Mouse (Mus musculus): Measurements from ENCODE around the gene Rdh16f2. TPM values are rescaled to one million over a fixed set of nuclear protein-coding genes. Genes with fewer than 3 reads are reported as not detected.
A peak's percentile ranks its signal among the peaks of the same experiment; 100 is the strongest.

Gene Rdh16f2
- polyA plus RNA-seq, 1 experiment from 2014 or later = not detected

DNA sequence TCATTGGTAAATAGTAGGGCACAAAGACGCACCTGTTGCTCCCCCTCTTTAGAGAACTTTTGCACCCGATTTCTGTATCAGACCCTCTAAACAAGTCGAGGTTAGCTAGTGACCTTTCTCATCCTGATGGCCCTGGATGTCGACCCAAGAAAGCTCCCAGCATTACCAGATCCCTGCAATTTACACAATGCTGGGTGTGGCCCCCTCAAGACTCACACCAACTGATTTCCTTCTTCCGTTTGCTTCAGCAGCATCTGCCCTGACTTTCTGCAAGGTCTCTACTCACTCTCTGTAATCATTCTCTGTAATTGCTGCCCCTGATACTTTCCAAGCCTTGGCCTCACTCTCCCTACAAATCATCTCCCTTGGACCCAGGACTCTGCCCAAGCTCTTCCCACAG, 30.4 kb downstream of the Rdh16f2 start:
- H3K4me2 ChIP-seq (replicated peaks; ENCODE audit: low read depth, low read length) = no peak overlapping the region
- ATAC-seq (ENCODE audit: insufficient number of reproducible peaks, insufficient read depth, low FRiP score, low read depth) = no peak
- H3K27ac ChIP-seq (ENCODE audit: low read length) = no peak overlapping the region
- no peaks in the 10 kb centered on the region for H3K36me3 ChIP-seq (ENCODE audit: control insufficient read depth, insufficient read depth, low read length)
- H3K4me1 ChIP-seq (ENCODE audit: control insufficient read depth, insufficient read depth, low read length) = peaks cover 4% of the 10 kb centered on the region; the same call in 1 of the 2 replicates
- no peaks in the 10 kb centered on the region for H3K9me3 ChIP-seq (ENCODE audit: control insufficient read depth, low read depth, low read length)
- H3K4me3 ChIP-seq (ENCODE audit: low read depth, low read length) = no peak overlapping the region
- 50% methylated on average over 5 of the region's 5 CpGs for WGBS
- no peaks in the 10 kb centered on the region for H3K27me3 ChIP-seq (ENCODE audit: control insufficient read depth, insufficient read depth, low read length)
- no peak overlapping the region for H3K9ac ChIP-seq (replicated peaks; ENCODE audit: low read depth, low read length)

DNA sequence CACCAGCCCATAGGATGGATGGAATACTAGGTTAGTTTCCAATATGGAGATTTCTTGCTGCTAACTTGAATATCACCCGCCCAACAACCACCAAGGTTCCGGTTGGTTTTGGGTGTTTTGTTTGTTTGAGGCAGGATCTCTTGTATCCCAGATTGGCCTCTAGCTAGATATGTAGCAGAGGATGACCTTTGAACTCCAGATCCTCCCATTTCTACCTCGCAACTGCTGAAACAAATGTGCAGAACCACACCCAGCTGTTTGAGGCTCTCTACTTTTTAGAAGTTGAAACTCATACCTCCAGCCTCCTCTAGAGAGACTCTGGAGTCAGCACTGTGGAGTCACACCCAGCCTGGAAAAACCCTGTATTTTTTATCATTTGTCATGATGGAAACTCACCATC, 31.2 kb downstream of the Rdh16f2 start:
- Histone ChIP-seq H3K36me3 (ENCODE audit: control insufficient read depth, insufficient read depth, low read length) (no peaks in the 10 kb centered on the region), H3K27ac (ENCODE audit: low read length) (no peak overlapping the region), H3K4me1 (ENCODE audit: control insufficient read depth, insufficient read depth, low read length) (peaks cover 4% of the 10 kb centered on the region; the same call in 1 of the 2 replicates), H3K9me3 (ENCODE audit: control insufficient read depth, low read depth, low read length) (no peaks in the 10 kb centered on the region), H3K27me3 (ENCODE audit: control insufficient read depth, insufficient read depth, low read length) (no peaks in the 10 kb centered on the region), H3K4me2 (replicated peaks; ENCODE audit: low read depth, low read length) (no peak overlapping the region), H3K4me3 (ENCODE audit: low read depth, low read length) (no peak overlapping the region), H3K9ac (replicated peaks; ENCODE audit: low read depth, low read length) (no peak overlapping the region)
- no peak for ATAC-seq (ENCODE audit: insufficient number of reproducible peaks, insufficient read depth, low FRiP score, low read depth)
- WGBS = 75% methylated on average over 3 of the region's 3 CpGs

DNA sequence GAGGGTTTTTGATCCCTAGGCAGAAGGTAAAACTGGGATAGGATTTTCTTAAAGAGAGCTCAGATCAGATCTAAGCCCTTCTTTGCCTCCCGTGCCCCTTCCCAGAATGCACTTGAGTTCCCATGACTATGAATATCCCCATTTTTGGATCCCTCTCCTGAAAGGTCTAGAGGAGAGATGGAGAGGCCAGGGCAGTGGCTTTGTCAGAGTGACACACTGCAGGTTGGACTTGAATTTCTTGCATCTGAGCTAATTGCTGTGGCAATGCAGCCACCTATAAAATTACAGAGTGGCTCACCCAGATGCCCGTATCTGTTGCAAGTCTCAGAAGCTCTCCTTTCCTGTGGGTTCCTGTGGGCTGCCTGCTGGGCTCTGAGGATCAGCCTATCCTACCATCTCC, 31.9 kb downstream of the Rdh16f2 start, which contains the start of gene Sdr9c7:
Gene Sdr9c7, plus strand, starts transcription at position 301 of the 400 bp plus-strand sequence.
- H3K4me3 ChIP-seq (ENCODE audit: low read depth, low read length) = no peak within 1 kb of the TSS
- WGBS = 71% methylated on average over 2 of the region's 2 CpGs
- no peak within 1 kb of the TSS for H3K9ac ChIP-seq (replicated peaks; ENCODE audit: low read depth, low read length)
- no peaks in the 10 kb centered on the region for H3K27me3 ChIP-seq (ENCODE audit: control insufficient read depth, insufficient read depth, low read length)
- ATAC-seq (ENCODE audit: insufficient number of reproducible peaks, insufficient read depth, low FRiP score, low read depth) = no peak
- no peaks in the 10 kb centered on the region for H3K9me3 ChIP-seq (ENCODE audit: control insufficient read depth, low read depth, low read length)
- no peaks in the 10 kb centered on the region for H3K36me3 ChIP-seq (ENCODE audit: control insufficient read depth, insufficient read depth, low read length)
- no peak within 1 kb of the TSS for H3K4me2 ChIP-seq (replicated peaks; ENCODE audit: low read depth, low read length)
- peaks cover 4% of the 10 kb centered on the region; the same call in 1 of the 2 replicates for H3K4me1 ChIP-seq (ENCODE audit: control insufficient read depth, insufficient read depth, low read length)
- no peak within 1 kb of the TSS for H3K27ac ChIP-seq (ENCODE audit: low read length)

DNA sequence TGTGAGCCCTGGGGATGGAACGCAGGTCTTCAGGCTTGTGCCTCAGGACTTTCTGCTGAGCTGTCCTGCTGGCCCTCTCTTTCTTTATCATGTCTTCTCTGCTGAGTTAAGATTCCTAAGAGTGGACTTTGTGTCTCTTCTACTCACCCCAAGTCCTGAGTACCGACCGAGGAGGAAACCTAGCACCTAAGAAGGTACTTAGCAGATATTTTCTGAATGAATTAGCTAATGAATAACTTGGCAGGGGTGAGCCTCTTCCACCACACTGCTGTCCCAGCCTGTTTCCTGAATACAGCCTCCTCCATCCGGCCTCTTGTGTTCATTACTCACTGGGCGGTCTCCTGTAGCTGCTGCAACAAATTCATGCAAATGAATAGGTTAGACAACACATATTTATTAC, 33.5 kb downstream of the Rdh16f2 start:
- no peak overlapping the region for H3K4me2 ChIP-seq (replicated peaks; ENCODE audit: low read depth, low read length)
- H3K9me3 ChIP-seq (ENCODE audit: control insufficient read depth, low read depth, low read length) = no peaks in the 10 kb centered on the region
- H3K9ac ChIP-seq (replicated peaks; ENCODE audit: low read depth, low read length) = no peak overlapping the region
- H3K4me3 ChIP-seq (ENCODE audit: low read depth, low read length) = no peak overlapping the region
- 61% methylated on average over 5 of the region's 5 CpGs for WGBS
- H3K27me3 ChIP-seq (ENCODE audit: control insufficient read depth, insufficient read depth, low read length) = no peaks in the 10 kb centered on the region
- no peaks in the 10 kb centered on the region for H3K36me3 ChIP-seq (ENCODE audit: control insufficient read depth, insufficient read depth, low read length)
- no peak for ATAC-seq (ENCODE audit: insufficient number of reproducible peaks, insufficient read depth, low FRiP score, low read depth)
- H3K4me1 ChIP-seq (ENCODE audit: control insufficient read depth, insufficient read depth, low read length) = peaks cover under 1% of the 10 kb centered on the region; the same call in 1 of the 2 replicates
- H3K27ac ChIP-seq (ENCODE audit: low read length) = no peak overlapping the region

DNA sequence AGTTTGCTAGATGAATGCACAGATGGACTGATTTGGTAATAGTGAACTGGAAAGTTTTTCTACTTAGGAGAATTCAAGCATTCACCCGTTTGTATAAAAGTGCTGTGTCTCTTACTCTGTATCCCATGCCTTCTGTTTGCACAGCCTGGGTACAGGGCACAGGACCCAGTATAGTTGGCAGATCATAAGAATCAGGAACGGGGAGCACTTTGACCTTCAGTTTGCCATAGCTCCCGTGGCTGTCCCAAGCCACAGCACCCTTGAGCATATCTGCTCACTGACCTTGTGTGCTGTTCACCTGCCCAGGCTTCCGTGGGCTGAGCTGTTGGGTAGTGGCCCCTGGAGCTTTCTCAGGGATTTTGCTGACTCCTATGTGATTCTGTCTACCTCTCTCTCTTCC, 35.5 kb downstream of the Rdh16f2 start:
- H3K9me3 ChIP-seq (ENCODE audit: control insufficient read depth, low read depth, low read length) = no peaks in the 10 kb centered on the region
- H3K27ac ChIP-seq (ENCODE audit: low read length) = no peak overlapping the region

DNA sequence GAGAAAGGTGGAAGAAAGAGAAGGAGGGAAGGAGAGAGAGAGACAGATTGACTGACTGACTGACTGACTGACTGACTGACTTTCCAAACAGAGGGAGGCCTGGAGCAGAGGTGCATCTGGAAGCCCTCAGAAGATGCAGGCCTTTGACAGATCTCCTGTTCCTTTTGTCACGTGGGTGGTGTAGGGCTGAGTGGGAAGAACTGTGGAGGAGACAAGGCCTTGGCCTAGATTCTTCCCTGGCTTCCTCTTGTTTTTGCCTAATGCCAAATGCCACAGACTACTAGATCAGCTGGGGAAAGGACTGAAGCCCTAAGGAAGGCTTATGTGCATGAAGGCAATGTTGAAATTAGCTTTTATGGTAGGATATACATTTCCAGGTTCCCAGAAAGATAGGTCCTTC, 36.8 kb downstream of the Rdh16f2 start:
- Histone ChIP-seq H3K9me3 (ENCODE audit: control insufficient read depth, low read depth, low read length) (no peaks in the 10 kb centered on the region), H3K4me3 (ENCODE audit: low read depth, low read length) (no peak overlapping the region), H3K4me2 (replicated peaks; ENCODE audit: low read depth, low read length) (no peak overlapping the region), H3K9ac (replicated peaks; ENCODE audit: low read depth, low read length) (no peak overlapping the region), H3K27me3 (ENCODE audit: control insufficient read depth, insufficient read depth, low read length) (no peaks in the 10 kb centered on the region), H3K4me1 (ENCODE audit: control insufficient read depth, insufficient read depth, low read length) (peaks cover 3% of the 10 kb centered on the region; the same call in 1 of the 2 replicates), H3K27ac (ENCODE audit: low read length) (no peak overlapping the region), H3K36me3 (ENCODE audit: control insufficient read depth, insufficient read depth, low read length) (no peaks in the 10 kb centered on the region)
- no peak for ATAC-seq (ENCODE audit: insufficient number of reproducible peaks, insufficient read depth, low FRiP score, low read depth)
- 68% methylated on average over 1 of the region's 1 CpGs for WGBS

More for the DNA sequence above, 35.5 kb downstream of the Rdh16f2 start:
- H3K27me3 ChIP-seq (ENCODE audit: control insufficient read depth, insufficient read depth, low read length) = no peaks in the 10 kb centered on the region
- peaks cover 3% of the 10 kb centered on the region; the same call in 1 of the 2 replicates for H3K4me1 ChIP-seq (ENCODE audit: control insufficient read depth, insufficient read depth, low read length)
- no peak overlapping the region for H3K4me2 ChIP-seq (replicated peaks; ENCODE audit: low read depth, low read length)
- WGBS = 74% methylated on average over 4 of the region's 4 CpGs
- no peaks in the 10 kb centered on the region for H3K36me3 ChIP-seq (ENCODE audit: control insufficient read depth, insufficient read depth, low read length)
- H3K4me3 ChIP-seq (ENCODE audit: low read depth, low read length) = no peak overlapping the region
- no peak overlapping the region for H3K9ac ChIP-seq (replicated peaks; ENCODE audit: low read depth, low read length)
- ATAC-seq (ENCODE audit: insufficient number of reproducible peaks, insufficient read depth, low FRiP score, low read depth) = no peak

DNA sequence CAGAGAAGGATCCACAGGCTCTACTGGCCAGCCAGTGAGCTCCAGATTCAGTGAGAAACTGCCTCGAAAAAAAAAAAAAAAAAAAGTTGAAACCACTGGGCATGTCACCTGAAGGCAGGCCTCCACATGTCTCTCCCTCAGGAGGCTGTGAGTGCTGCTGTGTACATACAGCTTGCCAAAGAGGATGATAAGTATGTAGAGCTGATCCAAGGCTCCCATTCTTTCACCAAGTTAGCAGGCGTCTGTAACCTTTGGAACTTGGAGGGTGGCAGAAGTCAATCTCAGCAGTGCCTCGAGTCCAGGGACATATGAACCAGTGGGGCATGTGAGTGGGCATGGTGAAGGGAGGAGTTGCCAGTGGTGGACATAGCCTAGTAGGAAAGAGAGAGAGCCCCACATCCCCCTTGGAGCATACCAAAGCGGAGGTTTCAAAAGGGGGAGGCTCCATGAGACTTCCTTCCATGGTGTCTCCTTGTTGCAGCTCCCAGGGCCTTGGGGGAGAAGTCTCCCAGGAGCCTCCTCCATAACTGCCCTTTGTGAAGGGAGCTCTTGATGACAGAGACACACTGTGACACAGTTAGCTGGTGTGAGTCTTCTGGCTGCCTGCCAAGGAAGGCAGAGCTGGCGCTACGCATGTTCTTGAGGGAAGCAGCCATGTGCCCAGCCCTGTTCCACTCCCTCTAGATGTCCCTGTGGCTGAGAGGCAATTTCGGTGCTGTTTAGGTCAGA, 38.6 kb downstream of the Rdh16f2 start:
- H3K4me1 ChIP-seq (ENCODE audit: control insufficient read depth, insufficient read depth, low read length) = peaks cover 3% of the 10 kb centered on the region; the same call in 1 of the 2 replicates
- no peaks in the 10 kb centered on the region for H3K36me3 ChIP-seq (ENCODE audit: control insufficient read depth, insufficient read depth, low read length)
- H3K4me3 ChIP-seq (ENCODE audit: low read depth, low read length) = no peak overlapping the region
- no peaks in the 10 kb centered on the region for H3K9me3 ChIP-seq (ENCODE audit: control insufficient read depth, low read depth, low read length)
- peak overlapping the region; percentile 10; the same call in 1 of the 2 replicates for H3K27ac ChIP-seq (ENCODE audit: low read length)
- peak; percentile 80; the same call in 1 of the 2 replicates for ATAC-seq (ENCODE audit: insufficient number of reproducible peaks, insufficient read depth, low FRiP score, low read depth)
- no peak overlapping the region for H3K4me2 ChIP-seq (replicated peaks; ENCODE audit: low read depth, low read length)
- no peak overlapping the region for H3K9ac ChIP-seq (replicated peaks; ENCODE audit: low read depth, low read length)
- WGBS = 54% methylated on average over 7 of the region's 7 CpGs
- H3K27me3 ChIP-seq (ENCODE audit: control insufficient read depth, insufficient read depth, low read length) = no peaks in the 10 kb centered on the region

DNA sequence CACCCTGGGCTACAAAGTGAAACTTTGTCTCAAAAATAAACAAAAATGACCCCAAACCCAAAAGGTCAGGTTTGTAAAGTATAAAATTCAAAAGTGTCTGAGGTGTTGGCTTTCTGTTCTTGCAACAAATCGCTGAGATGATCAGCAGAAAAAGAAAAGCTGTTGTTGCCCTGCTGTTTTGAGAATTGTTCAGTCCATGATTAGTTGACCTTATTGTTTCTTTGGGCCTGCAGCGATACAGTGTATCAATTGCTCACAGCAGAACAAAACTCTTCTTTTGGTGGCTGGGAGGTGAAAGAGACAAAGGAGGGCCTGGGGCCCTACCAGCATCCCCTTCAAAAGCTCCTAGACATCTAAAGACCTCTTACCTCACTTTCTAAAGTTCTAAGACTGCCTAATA, 39.9 kb downstream of the Rdh16f2 start:
- Histone ChIP-seq H3K4me3 (ENCODE audit: low read depth, low read length) (no peak overlapping the region), H3K9me3 (ENCODE audit: control insufficient read depth, low read depth, low read length) (no peaks in the 10 kb centered on the region), H3K4me2 (replicated peaks; ENCODE audit: low read depth, low read length) (no peak overlapping the region), H3K4me1 (ENCODE audit: control insufficient read depth, insufficient read depth, low read length) (peaks cover 3% of the 10 kb centered on the region; the same call in 1 of the 2 replicates), H3K9ac (replicated peaks; ENCODE audit: low read depth, low read length) (no peak overlapping the region), H3K27ac (ENCODE audit: low read length) (no peak overlapping the region), H3K27me3 (ENCODE audit: control insufficient read depth, insufficient read depth, low read length) (no peaks in the 10 kb centered on the region), H3K36me3 (ENCODE audit: control insufficient read depth, insufficient read depth, low read length) (no peaks in the 10 kb centered on the region)
- no peak for ATAC-seq (ENCODE audit: insufficient number of reproducible peaks, insufficient read depth, low FRiP score, low read depth)
- WGBS = 82% methylated on average over 2 of the region's 2 CpGs

Data from stomach, embryonic 14.5 days (tissue).